Mouse (Mus musculus): ENCODE data around the gene Ube2s. TPM values are rescaled to one million over a fixed set of nuclear protein-coding genes. Genes with fewer than 3 reads are reported as not detected.
"Not testable (repeated sequence)": the region's sequence is repeated elsewhere in the genome, so short reads cannot be mapped to it uniquely, and the experiment has no call there.

The Ube2s gene
- polyA plus RNA-seq, 1 experiment from 2014 or later, result 135 TPM

DNA sequence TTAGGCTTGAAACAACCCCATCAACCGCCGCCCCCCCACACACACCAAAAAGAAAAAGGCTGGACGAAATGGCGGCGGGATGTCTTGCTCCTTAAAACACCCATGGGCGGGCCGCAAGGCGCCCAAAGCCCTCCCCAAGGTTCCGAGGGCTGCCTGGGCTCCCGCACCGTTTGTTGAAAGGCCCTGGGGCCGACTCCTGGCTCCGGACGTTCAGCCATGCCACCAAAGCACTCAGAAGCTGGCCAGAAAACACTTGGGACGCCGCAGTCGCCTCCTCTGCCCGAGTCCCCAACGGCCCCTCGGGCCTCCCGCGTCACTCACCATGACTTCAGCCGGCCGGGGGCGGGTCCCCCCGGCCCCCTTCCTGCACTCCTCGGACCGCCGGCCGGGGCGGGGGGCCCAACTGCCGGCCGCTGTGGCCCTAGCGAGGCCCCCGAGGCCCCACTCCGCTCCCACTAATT lies 518 bp downstream of the Ube2s start:
- peaks cover 32% of the 10 kb centered on the region for H3K4me1 ChIP-seq (ENCODE audit: insufficient read depth)
- peak overlapping the region; percentile 99 for H3K9ac ChIP-seq (replicated peaks)
- H3K36me3 ChIP-seq (replicated peaks; ENCODE audit: insufficient read depth, low read length), result peaks cover 39% of the 10 kb centered on the region
- H3K4me3 ChIP-seq (ENCODE audit: low read depth, low read length), result peak overlapping the region; percentile 97
- peak overlapping the region; percentile 70 for H3K4me2 ChIP-seq (ENCODE audit: low read depth, low read length)
- TF ChIP-seq EP300 (IDR thresholded peaks at IDR 0.05; ENCODE audit: low read depth), result no peak
- no peak for TF ChIP-seq CTCF (IDR thresholded peaks at IDR 0.05; ENCODE audit: low read depth)
- H3K27me3 ChIP-seq (ENCODE audit: insufficient read depth, low read length), result no peaks in the 10 kb centered on the region
- no peaks in the 10 kb centered on the region for H3K9me3 ChIP-seq (ENCODE audit: low read length)
- WGBS (ENCODE audit: insufficient replicate concordance), result 1% methylated on average over 24 of the region's 36 CpGs
- ATAC-seq, result peak; percentile 3
- DNase-seq, result peak; percentile 60
- peak overlapping the region; percentile 98 for H3K27ac ChIP-seq (ENCODE audit: low read depth)

DNA sequence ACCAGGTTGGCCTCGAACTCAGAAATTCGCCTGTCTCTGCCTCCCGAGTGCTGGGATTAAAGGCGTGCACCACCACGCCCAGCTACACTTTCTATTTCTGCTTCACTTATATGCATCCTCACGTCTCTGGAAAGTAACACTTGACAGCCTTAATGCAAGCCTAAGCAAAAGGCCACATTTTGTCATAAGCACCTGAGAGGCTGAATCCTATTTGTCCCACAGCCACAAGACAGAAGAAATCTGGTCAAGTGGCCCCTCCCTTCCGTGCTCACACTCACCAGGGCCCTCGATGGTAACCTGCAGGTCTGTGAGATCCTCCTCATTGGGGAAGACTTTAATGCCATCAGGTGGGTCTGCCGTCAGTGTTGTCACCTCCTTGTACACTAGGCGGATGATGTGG lies 1.3 kb downstream of the Ube2s start:
- not testable (repeated sequence) for H3K27me3 ChIP-seq (ENCODE audit: insufficient read depth, low read length); ATAC-seq; H3K9me3 ChIP-seq (ENCODE audit: low read length); H3K27ac ChIP-seq (ENCODE audit: low read depth); DNase-seq
- Histone ChIP-seq H3K9ac (replicated peaks) (peak overlapping the region; percentile 99), H3K4me3 (ENCODE audit: low read depth, low read length) (peak overlapping the region; percentile 97), H3K4me1 (ENCODE audit: insufficient read depth) (peaks cover 33% of the 10 kb centered on the region), H3K36me3 (replicated peaks; ENCODE audit: insufficient read depth, low read length) (peaks cover 46% of the 10 kb centered on the region), H3K4me2 (ENCODE audit: low read depth, low read length) (peak overlapping the region; percentile 70)
- WGBS (ENCODE audit: insufficient replicate concordance), result 21% methylated on average over 10 of the region's 10 CpGs

DNA sequence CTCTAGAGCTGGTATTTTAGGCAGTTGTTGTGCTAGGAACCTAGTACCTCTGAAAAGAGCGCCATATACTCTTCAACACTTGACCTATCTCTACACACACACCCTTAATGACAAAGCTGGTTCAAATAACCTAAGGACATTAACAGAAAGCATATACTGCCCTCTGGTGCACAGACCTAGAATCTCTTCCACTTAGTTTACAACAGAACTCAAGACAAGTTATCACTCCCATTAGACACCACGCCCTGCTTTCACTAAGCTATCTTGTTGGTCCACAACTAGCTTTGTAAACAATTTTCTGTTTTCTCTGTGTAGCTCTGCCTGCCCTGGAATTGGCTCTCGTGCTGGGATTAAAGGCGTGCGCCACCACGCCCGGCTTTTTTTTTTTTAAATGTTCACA lies 5.7 kb downstream of the Ube2s start:
- no peak overlapping the region for H3K4me3 ChIP-seq (ENCODE audit: low read depth, low read length)

DNA sequence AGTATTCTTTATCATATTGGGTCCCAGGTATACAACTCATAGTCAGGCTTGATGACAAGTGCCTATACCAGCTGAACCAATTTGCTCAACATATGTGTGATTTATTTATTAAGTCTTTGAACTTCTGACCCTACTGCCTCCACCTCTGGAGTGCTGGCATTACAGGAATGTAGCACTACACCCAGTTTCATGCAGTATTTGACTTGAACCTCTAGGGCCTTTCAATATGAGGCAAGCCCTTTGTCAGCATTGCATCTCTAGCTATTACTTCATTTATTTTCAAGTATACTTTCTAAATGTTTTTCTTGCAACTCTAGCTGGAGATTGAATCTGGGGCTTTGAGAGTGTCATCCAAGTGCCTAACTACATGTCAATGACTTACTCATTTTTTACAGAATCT lies 10.1 kb downstream of the Ube2s start:
- no peak overlapping the region for H3K9ac ChIP-seq (replicated peaks)
- H3K4me3 ChIP-seq (ENCODE audit: low read depth, low read length), result no peak overlapping the region
- peaks cover 33% of the 10 kb centered on the region for H3K36me3 ChIP-seq (replicated peaks; ENCODE audit: insufficient read depth, low read length)
- H3K27me3 ChIP-seq (ENCODE audit: insufficient read depth, low read length), result no peaks in the 10 kb centered on the region
- TF ChIP-seq EP300 (IDR thresholded peaks at IDR 0.05; ENCODE audit: low read depth), result no peak
- no peak for TF ChIP-seq CTCF (IDR thresholded peaks at IDR 0.05; ENCODE audit: low read depth)
- ATAC-seq (no peak), DNase-seq (no peak)
- no peaks in the 10 kb centered on the region for H3K9me3 ChIP-seq (ENCODE audit: low read length)
- no peak overlapping the region for H3K27ac ChIP-seq (ENCODE audit: low read depth)
- peaks cover 4% of the 10 kb centered on the region for H3K4me1 ChIP-seq (ENCODE audit: insufficient read depth)
- H3K4me2 ChIP-seq (ENCODE audit: low read depth, low read length), result no peak overlapping the region

More for the DNA sequence above, 5.7 kb downstream of the Ube2s start:
- Histone ChIP-seq H3K9me3 (ENCODE audit: low read length) (no peaks in the 10 kb centered on the region), H3K4me2 (ENCODE audit: low read depth, low read length) (0 out of 2 replicates have a peak overlapping the region, but pooled peaks have one; percentile 9), H3K27me3 (ENCODE audit: insufficient read depth, low read length) (no peaks in the 10 kb centered on the region), H3K36me3 (replicated peaks; ENCODE audit: insufficient read depth, low read length) (peaks cover 64% of the 10 kb centered on the region), H3K9ac (replicated peaks) (no peak overlapping the region), H3K4me1 (ENCODE audit: insufficient read depth) (peaks cover 27% of the 10 kb centered on the region), H3K27ac (ENCODE audit: low read depth) (peak overlapping the region; percentile 39; the same call in 1 of the 2 replicates)
- ATAC-seq, result peak; percentile 83
- peak; percentile 44 for DNase-seq
- WGBS (ENCODE audit: insufficient replicate concordance), result 68% methylated on average over 7 of the region's 7 CpGs
- TF ChIP-seq CTCF (IDR thresholded peaks at IDR 0.05; ENCODE audit: low read depth) (peak; percentile 82), EP300 (IDR thresholded peaks at IDR 0.05; ENCODE audit: low read depth) (peak; percentile 67; the same call in 1 of the 2 replicates)

DNA sequence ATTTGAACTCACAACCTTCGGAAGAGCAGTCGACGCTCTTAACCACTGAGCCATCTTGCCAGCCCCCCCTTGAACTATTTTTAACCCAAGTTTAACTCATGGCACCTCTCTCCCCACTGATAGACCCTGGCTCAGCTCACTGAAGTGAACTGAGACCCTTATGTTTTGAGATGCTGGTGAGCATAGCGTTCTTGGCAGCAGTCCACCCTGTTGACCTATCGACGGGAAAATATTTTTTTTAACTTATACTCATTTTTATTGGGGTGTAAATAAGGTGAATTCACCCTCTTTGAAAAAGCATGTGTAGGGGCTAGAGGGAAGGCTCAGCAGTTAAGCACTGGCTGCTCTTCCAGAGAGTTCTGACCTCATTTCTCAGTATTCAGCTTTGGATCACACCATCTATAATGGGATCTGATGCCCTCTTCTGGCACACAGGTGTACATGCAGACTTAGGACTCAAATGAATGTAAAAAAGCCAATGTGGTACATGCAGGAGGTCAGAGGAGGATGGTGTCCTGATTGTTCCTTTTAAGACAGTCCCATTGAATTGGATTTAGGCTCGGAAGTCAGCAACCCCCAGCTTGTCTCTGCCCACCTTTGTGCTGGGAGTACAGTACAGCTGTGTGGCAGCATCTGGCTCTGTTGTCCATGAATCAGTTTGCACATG lies 16.5 kb downstream of the Ube2s start:
- Histone ChIP-seq H3K4me1 (ENCODE audit: insufficient read depth) (peaks cover 21% of the 10 kb centered on the region), H3K9me3 (ENCODE audit: low read length) (no peaks in the 10 kb centered on the region), H3K4me2 (ENCODE audit: low read depth, low read length) (no peak overlapping the region), H3K9ac (replicated peaks) (no peak overlapping the region), H3K36me3 (replicated peaks; ENCODE audit: insufficient read depth, low read length) (peaks cover 37% of the 10 kb centered on the region), H3K27ac (ENCODE audit: low read depth) (no peak overlapping the region), H3K27me3 (ENCODE audit: insufficient read depth, low read length) (no peaks in the 10 kb centered on the region), H3K4me3 (ENCODE audit: low read depth, low read length) (no peak overlapping the region)
- DNase-seq (no peak), ATAC-seq (no peak)
- WGBS (ENCODE audit: insufficient replicate concordance), result 73% methylated on average over 7 of the region's 7 CpGs
- no peak for TF ChIP-seq EP300 (IDR thresholded peaks at IDR 0.05; ENCODE audit: low read depth)
- peak; percentile 85 for TF ChIP-seq CTCF (IDR thresholded peaks at IDR 0.05; ENCODE audit: low read depth)

DNA sequence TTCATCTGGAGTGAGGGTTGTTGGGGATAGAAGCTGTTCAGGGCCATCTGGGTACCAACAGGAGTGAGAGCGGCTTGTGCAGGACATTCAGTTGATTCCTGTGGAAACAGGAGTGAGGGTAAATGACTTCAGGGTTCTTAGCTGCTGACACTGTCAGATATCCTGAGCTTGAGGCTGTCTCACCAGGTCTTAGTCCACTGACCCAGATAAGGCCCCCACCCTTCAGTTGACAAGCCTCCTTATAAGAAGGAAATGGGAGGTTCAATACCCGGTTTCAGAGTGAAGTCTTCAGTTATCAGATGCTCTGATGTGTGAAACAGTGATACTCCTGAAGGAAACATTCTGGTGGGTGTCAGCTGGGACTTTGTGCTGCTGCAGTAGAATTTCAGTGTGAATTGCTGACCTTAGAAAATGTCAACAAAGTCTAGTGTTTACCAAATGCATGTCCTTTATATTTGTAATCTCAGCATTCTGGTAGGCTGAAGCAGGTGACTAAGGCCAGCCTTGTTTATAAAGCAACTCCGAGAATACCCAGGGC lies 17.7 kb downstream of the Ube2s start:
- no peaks in the 10 kb centered on the region for H3K27me3 ChIP-seq (ENCODE audit: insufficient read depth, low read length)
- ATAC-seq (no peak), DNase-seq (no peak)
- peaks cover 26% of the 10 kb centered on the region for H3K4me1 ChIP-seq (ENCODE audit: insufficient read depth)
- no peaks in the 10 kb centered on the region for H3K9me3 ChIP-seq (ENCODE audit: low read length)
- peak overlapping the region; percentile 95; the same call in 1 of the 2 replicates for H3K4me3 ChIP-seq (ENCODE audit: low read depth, low read length)
- WGBS (ENCODE audit: insufficient replicate concordance), result 50% methylated on average over 3 of the region's 3 CpGs
- H3K4me2 ChIP-seq (ENCODE audit: low read depth, low read length), result peak overlapping the region; percentile 88
- H3K36me3 ChIP-seq (replicated peaks; ENCODE audit: insufficient read depth, low read length), result peaks cover 37% of the 10 kb centered on the region
- peak overlapping the region; percentile 34; the same call in 1 of the 2 replicates for H3K9ac ChIP-seq (replicated peaks)
- no peak for TF ChIP-seq EP300 (IDR thresholded peaks at IDR 0.05; ENCODE audit: low read depth)
- TF ChIP-seq CTCF (IDR thresholded peaks at IDR 0.05; ENCODE audit: low read depth), result no peak
- H3K27ac ChIP-seq (ENCODE audit: low read depth), result peak overlapping the region; percentile 34; the same call in 1 of the 2 replicates
